Mouse (Mus musculus) A20 (cell line): ENCODE results near the gene Kmt2b.

Experiments
- DNase-seq: peaks from one replicate; pipeline ENCODE4 v3.0.0-alpha.2; 2011; ENCODE audit warnings: low read depth, low spot score

Gene Kmt2b

GRCm38 (mm10) chr7:30588676-30589434, at the start of gene Kmt2b:
Kmt2b (minus strand) TSS chr7:30588726.
- DNase-seq: peak; percentile 97

- DNase-seq: no peak
Observed at GRCm38 (mm10) chr7:30636395-30636794, 47.9 kb upstream of the Kmt2b start.

DNA sequence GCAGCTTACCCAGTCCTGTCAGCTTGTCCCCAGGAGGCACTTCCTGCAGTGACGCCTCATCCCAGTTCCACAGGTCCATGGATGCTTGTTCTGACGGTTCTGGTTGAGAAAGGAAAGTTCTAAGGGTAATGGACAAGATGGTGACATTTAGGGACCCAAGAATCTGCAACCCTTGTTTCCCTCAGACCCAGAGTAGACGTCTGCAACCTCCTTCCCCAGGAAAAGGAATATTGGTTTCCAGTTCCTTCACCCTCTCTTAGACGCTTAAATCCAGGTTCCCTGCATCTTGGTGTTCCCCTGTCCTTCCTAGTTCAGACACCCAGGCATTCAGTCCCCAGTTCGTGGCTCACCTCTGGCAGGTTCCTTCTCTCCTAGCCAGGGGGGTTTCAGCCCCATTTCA, 47.2 kb upstream of the Kmt2b start, which contains the start of gene Etv2:
Gene Etv2 (minus strand): TSS at position 101 of the 400 bp plus-strand sequence.
- DNase-seq: no peak

DNA sequence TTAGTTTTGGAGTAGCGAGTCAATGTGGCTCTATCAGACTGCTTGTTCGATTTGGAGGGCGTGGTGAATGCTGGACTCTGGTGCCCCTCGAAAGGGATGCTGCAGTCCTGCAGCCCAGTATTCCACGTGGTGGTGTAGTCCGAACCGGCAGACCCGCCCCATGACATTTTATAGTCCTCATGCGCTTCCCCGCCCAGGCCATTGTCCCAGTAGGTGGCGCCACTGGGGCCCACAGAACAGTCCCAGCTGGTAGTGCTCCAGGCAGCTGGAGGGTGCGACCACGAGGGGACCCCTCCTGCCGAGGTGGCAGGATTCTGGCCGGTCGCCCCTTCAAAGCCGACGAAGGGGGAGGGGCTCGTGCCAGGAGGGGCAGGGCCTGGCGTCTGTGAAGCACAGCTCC, 46.1 kb upstream of the Kmt2b start:
- DNase-seq: peak; percentile 71

- no peak for DNase-seq
Observed at GRCm38 (mm10) chr7:30633762-30634412, 45.4 kb upstream of the Kmt2b start.

GRCm38 (mm10) chr7:30629013-30629412, 40.5 kb upstream of the Kmt2b start:
- peak; percentile 43 for DNase-seq

DNA sequence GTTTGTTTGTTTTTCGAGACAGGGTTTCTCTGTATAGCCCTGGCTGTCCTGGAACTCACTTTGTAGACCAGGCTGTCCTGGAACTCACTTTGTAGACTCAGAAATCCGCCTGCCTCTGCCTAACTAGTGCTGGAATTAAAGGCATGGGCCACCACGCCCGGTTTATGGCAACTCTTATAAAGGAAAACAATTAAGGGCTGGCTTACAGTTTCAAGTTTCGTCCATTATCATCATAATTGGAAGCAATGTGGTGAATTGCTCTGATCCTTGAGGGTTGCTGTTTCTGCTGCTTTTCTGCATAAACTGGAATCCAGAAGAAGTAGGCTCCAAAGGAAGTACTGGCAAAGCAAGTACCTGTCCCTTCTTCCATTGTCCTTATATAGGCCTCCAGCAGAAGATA, 38.1 kb upstream of the Kmt2b start:
- no peak for DNase-seq

DNA sequence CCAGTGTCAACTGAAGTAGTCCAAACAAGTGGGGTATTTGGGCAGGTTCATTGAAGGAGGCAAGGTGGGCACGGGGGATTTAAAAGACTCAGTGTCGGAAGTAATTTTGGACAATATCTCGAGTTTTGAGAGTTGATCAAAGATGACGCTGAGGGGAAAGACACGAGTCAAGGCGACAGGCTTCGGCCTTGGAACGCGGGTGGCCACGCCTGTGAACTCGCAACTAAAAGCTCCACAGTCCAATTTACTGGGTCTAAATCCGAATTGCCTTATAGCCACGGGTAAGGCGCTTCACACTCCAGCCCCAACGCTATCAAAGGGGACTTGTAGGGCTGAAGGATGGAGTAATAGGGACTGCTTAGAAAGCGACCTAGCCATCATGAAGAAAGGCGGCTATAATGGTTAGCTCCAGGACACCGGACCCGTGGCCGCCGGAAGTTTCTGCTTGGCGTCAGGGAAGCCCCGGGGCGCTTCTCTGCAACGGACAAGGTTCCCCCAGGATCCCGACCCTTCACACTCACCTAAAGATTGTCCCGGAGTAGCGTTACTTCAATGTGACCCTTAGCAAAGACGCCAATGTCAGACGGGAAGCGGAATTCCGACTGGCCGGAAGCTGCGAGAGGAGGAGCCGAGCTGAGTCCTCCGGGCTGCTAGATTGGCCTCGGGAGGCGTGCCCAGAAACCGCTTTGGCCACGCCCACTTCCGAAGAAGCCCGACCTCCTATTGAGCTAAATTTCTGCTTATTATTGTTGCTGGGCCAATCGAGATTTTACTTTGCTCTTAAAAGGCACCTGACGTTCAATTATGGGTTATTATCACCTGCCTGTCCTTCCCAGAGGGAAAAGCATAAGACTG, 37.2 kb upstream of the Kmt2b start, which contains the start of gene Cox6b1:
Gene Cox6b1 (minus strand): TSS at position 622 of the 855 bp plus-strand sequence.
- peak; percentile 91 for DNase-seq

DNA sequence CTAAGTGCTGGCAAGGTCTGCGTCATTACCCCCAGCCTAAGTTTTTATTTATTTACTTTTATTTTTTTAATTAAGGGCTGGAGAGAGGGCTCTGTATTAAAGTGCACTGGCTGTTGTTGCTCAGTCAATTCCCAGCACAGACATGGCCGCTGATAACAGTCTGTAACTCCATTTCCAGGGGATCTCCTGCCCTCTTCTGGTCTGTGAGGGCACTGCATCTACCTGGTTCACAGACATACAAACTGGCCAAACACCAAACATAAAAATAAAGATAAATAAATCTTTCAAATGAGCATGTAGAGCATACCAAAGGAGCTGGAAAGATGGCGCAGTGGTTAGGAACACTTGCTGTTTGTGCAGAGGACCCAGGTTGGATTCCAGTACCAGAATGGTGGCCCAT, 30.7 kb upstream of the Kmt2b start:
- peak; percentile 47 for DNase-seq

DNA sequence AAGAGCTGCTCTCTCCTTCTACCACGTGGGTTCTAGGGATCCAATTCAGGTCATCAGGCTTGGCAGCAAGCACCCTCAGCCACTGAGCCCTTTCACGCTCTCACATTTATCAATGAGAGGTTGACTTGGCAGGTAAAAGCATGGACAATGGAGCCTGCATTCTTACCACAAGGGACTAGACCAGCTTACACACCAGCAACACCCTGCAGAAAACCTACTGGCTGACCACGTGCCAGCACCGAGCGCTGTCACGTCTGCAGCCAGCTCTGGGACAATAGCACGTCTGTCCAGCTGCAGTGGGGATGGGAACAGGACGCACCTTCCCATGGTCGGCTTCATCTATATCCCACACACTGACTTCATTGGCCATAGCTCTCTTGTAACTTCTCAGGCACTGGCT, 30.1 kb upstream of the Kmt2b start:
- DNase-seq: no peak

DNA sequence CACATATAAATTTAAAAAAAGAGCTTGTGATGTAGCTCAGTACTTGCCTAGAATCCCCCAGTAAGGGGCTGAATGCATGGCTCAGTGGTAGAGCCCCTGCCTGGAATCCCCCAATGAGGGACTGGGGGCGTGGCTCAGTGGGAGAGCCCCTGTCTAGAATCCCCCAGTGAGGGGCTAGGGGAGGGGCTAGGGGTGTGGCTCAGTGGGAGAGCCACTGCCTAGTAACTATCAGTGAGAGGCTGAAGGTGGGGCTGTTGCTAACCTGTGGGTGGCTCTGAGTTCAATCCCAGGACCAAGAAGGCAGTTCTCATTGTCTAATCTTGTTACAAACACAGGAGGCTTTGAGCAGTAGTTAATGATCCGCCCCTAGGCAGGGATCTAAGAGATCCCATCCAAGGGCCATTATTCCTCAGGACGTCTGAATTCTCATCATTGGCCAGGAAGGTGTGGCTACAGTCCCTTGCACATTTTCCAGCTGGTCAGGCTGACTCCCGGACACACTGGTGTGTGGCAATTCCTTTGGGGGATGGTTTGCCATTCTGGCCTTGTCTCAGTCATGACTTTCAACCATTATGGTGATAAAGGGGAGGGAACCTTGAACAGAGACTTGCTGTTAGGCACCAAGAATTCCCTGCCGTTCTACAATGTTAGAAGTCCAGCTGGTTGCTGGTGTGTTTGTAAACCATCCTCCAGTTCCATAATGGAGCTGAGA, 26.7 kb upstream of the Kmt2b start:
- DNase-seq: no peak

DNA sequence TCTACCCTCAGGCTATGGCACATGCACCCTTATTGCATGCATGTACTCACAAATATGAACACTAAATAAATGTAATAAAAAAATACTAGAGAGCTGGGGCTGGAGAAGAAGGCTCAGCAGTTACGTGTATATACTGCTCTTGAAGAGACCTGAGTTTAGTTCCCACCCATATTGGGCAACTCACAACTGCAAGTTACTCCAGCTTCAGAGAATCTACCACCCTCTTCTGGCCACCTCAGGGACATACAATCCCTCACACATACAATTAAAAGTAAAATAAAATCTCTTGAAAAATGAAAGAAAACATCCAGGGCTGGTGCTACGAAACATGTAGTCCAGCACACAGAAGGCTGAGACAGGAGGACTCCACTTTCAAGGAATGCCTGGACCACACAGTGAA, 25.9 kb upstream of the Kmt2b start:
- peak; percentile 72 for DNase-seq

- peak; percentile 76 for DNase-seq
Observed at GRCm38 (mm10) chr7:30613529-30614112, 25.1 kb upstream of the Kmt2b start.

- DNase-seq: no peak
Observed at GRCm38 (mm10) chr7:30612654-30613402, 24.3 kb upstream of the Kmt2b start, which contains the start of gene Upk1a. Upk1a (minus strand) TSS chr7:30612847.

DNA sequence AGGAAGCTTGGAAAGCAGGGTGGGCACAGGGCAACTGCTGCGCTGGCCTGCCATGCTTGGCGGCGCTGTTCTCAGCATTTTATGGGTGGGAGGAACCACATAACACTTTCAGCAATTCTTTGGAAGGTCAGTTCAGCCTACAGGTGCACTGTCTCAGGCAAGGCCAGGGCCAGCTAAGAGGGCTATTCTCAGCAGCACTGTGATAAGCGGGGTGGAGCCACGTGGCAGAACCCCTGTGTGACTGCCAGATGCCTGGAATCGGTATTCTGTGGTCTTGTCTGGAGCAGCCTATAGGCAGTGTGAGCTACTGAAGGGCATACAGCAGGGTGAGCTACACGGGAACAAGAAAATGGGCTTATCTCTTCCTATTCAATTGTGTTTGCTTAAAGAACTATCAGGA, 21.5 kb upstream of the Kmt2b start:
- DNase-seq: no peak

DNA sequence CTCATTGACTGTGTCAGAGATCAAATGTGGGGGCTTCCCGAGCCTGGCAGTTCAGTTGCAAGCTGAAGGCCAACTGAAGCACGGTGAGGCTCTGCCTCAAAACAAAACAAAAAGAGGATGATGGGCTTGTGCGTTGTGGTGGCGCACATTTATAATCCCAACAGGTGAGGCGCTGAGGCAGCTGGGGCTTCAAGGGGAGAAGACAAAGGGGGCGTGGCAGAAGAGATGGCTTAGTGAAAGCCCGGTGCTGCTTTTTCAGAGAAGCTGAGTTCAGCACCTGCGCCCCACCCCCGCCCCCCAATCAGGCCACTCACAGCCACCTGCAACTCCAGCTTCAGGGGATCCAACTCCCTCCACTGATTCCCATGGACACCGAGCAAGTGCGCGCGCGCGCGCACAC, 19.9 kb upstream of the Kmt2b start:
- DNase-seq: peak; percentile 88

DNA sequence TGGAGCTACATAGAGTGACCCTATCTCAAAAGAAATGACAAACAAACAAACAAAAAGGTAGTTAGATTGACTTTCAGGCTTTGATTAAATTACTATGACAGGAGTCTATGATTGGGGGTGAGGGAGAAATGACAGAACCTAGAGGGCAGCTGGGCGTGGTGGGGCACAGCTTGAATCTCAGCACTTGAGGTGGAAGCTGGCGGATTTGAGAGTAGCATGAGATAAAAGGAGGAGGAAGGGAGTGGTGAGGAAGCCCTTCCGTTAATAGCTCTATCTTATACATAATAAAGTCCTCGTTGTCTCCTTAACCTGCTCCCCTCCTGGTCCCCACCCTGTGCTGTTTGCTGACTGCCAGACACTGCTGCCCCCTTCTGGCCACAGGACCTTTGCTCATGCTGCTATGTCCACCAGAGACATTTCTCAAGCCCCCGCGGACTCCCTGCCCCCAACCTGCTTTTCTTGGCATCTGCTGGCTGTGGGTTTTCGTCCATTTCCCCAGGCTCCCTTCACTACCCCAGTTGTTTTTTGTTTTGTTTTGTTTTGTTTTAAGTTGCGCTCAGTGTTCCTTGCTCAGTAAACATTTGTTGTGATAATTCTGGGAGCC, 19.3 kb upstream of the Kmt2b start:
- peak; percentile 90 for DNase-seq

GRCm38 (mm10) chr7:30604944-30605343, 16.4 kb upstream of the Kmt2b start:
- no peak for DNase-seq

- no peak for DNase-seq
Observed at GRCm38 (mm10) chr7:30604424-30604823, 15.9 kb upstream of the Kmt2b start.

GRCm38 (mm10) chr7:30602583-30602982, 14.1 kb upstream of the Kmt2b start:
- no peak for DNase-seq
